ENCODE assay signal across 8 mouse cellular contexts in the genomic region with DNA sequence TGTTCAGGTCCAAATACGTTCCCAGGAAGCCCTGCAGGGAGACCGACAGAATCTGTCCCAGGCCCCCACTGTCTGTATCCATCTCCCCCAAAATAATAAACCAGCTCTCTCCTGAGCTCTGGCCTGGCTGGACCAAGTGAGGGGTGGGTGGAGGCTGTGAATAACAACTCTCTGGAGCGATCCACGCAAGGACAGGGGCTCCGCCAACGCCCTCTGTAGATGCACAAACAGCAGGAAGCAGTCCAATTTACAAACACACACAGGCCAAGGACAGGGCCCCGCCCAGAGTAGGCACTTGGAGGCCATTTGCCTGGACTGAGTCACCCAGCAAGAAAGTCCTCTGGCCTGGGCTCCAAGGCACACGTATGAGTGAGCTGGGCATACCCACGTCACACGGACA. TPM values are rescaled to one million over a fixed set of nuclear protein-coding genes. Genes with fewer than 3 reads are reported as not detected.
DNase-seq lines count a peak whose midpoint lies in the region; ATAC-seq and TF ChIP-seq lines count a peak whose summit lies in the region.
"Had no signal": no experiment of that assay in that cellular context is flagged by ENCODE, and none has a peak within 500 bp of the region (broad histone marks: within the 10 kb centered on the region; RNA-seq: fewer than 3 reads in every experiment).

No protein-coding gene starts in this region.

- no peak for TF ChIP-seq CTCF in E14TG2a.4 (conservative IDR thresholded peaks at IDR 0.05; ENCODE audit: low read length)

- peaks cover 72% of the 10 kb centered on the region for H3K4me1 ChIP-seq in E14TG2a.4 (replicated peaks; ENCODE audit: low read depth, low read length)
- peaks cover 94% of the 10 kb centered on the region for H3K4me1 ChIP-seq in limb, embryonic 10.5 days
- H3K4me1 ChIP-seq in midbrain, embryonic 16.5 days (ENCODE audit: control insufficient read depth, insufficient read depth, low read length) = peaks cover 5% of the 10 kb centered on the region
- H3K4me1 ChIP-seq: liver, embryonic 13.5 days had no signal

- H3K36me3 ChIP-seq in E14TG2a.4 (ENCODE audit: insufficient read depth, low read length) = no peaks in the 10 kb centered on the region
- 0 out of 2 replicates have a peak, but pooled peaks cover 7% of the 10 kb centered on the region for H3K36me3 ChIP-seq in limb, embryonic 10.5 days
- H3K36me3 ChIP-seq in midbrain, embryonic 16.5 days (ENCODE audit: control insufficient read depth, insufficient read depth, low read length) = no peaks in the 10 kb centered on the region
- H3K36me3 ChIP-seq: liver, embryonic 13.5 days had no signal

- peak overlapping the region; percentile 17; the same call in 1 of the 2 replicates for H3K4me3 ChIP-seq in E14TG2a.4 (replicated peaks; ENCODE audit: low read length)
- H3K4me3 ChIP-seq in limb, embryonic 10.5 days = peak overlapping the region; percentile 64; the same call in 1 of the 2 replicates
- no peak overlapping the region for H3K4me3 ChIP-seq in midbrain, embryonic 16.5 days (ENCODE audit: low read depth, low read length)
- H3K4me3 ChIP-seq: liver, embryonic 13.5 days had no signal

- H3K9ac ChIP-seq in midbrain, embryonic 16.5 days (ENCODE audit: low read depth, low read length) = no peak overlapping the region
- H3K9ac ChIP-seq: liver, embryonic 13.5 days had no signal

- H3K27me3 ChIP-seq in E14TG2a.4 (ENCODE audit: insufficient read depth, low read length) = peaks cover 67% of the 10 kb centered on the region
- peaks cover 27% of the 10 kb centered on the region for H3K27me3 ChIP-seq in limb, embryonic 10.5 days (ENCODE audit: low read depth, poor library complexity, severe bottlenecking)
- 0 out of 2 replicates have a peak, but pooled peaks cover 3% of the 10 kb centered on the region for H3K27me3 ChIP-seq in midbrain, embryonic 16.5 days (ENCODE audit: control insufficient read depth, insufficient read depth, low read depth, low read length)

- peak; percentile 84 for DNase-seq in 3T3-L1 (ENCODE audit: low read depth, low spot score)
- peak; percentile 46 for DNase-seq in gastrocnemius, postnatal 10 days
- DNase-seq in limb, embryonic 10.5 days (ENCODE audit: low spot score) = no peak
- DNase-seq in left cerebral cortex, adult 18-20 months (ENCODE audit: low spot score in 2 of 2) = no peak
- DNase-seq in left cerebral cortex, postnatal 4 days = no peak
- DNase-seq: liver, embryonic 13.5 days had no signal

- ATAC-seq in midbrain, embryonic 16.5 days = no peak

- no peaks in the 10 kb centered on the region for H3K9me3 ChIP-seq in E14TG2a.4 (ENCODE audit: low read length)
- no peaks in the 10 kb centered on the region for H3K9me3 ChIP-seq in limb, embryonic 10.5 days (replicated peaks)
- H3K9me3 ChIP-seq in midbrain, embryonic 16.5 days (replicated peaks; ENCODE audit: control insufficient read depth, low read length, poor library complexity, severe bottlenecking) = no peaks in the 10 kb centered on the region
- H3K9me3 ChIP-seq: liver, embryonic 13.5 days had no signal

- H3K4me2 ChIP-seq in midbrain, embryonic 16.5 days (ENCODE audit: low read length) = no peak overlapping the region
- H3K4me2 ChIP-seq: liver, embryonic 13.5 days had no signal

- H3K27ac ChIP-seq in limb, embryonic 10.5 days = peak overlapping the region; percentile 95
- H3K27ac ChIP-seq in midbrain, embryonic 16.5 days (ENCODE audit: low read length) = no peak overlapping the region

- intact Hi-C loops in left cerebral cortex, postnatal 4 days (cut with DNase I) = no loop called here

- 34% methylated on average over 10 of the region's 10 CpGs for WGBS in limb, embryonic 10.5 days
- 68% methylated on average over 10 of the region's 10 CpGs for WGBS in midbrain, embryonic 16.5 days

RNA-seq across cellular contexts. Expression of gene Tns1, which starts 32.0 kb away (rescaled TPM):
- total RNA-seq in gastrocnemius, postnatal 10 days (2021) = 100 to 1,000 TPM; 193 to 196 TPM
- 38.6 and 46.7 TPM in 2 replicates for polyA plus RNA-seq in limb, embryonic 10.5 days (2016; fragmentation: Nextera tagmentation; extraction: Ambion mirVana)
- 10 to 100 TPM; 36.7 to 39.6 TPM for total RNA-seq in left cerebral cortex, adult 18-20 months (2021)
- total RNA-seq in left cerebral cortex, postnatal 4 days (2021) = 10 to 100 TPM; 19.6 to 21.4 TPM
- 8.2 and 11.8 TPM in 2 replicates for polyA plus RNA-seq in midbrain, embryonic 16.5 days (2015; fragmentation: Nextera tagmentation; extraction: Ambion mirVana)

RNA-seq across cellular contexts. Expression of gene Rufy4, which starts 33.1 kb away (rescaled TPM):
- total RNA-seq in gastrocnemius, postnatal 10 days (2021) = 1 to 10 TPM in 1 of 2 experiments, under 1 TPM in 1; 0.12 to 1.2 TPM
- polyA plus RNA-seq in limb, embryonic 10.5 days (2016; fragmentation: Nextera tagmentation; extraction: Ambion mirVana) = 0.08 and 0.13 TPM in 2 replicates
- not detected for total RNA-seq in left cerebral cortex, adult 18-20 months (2021)
- under 1 TPM in 1 of 2 experiments, not detected in 1; 0.20 TPM for total RNA-seq in left cerebral cortex, postnatal 4 days (2021)
- polyA plus RNA-seq in midbrain, embryonic 16.5 days (2015; fragmentation: Nextera tagmentation; extraction: Ambion mirVana) = 0.17 and 0.49 TPM in 2 replicates

Comparison
In these comparisons a context has a peak if more than half of its experiments do, and no peak if none do; other contexts are left out.
1. DNase-seq: peak in 3T3-L1 (single experiment) and gastrocnemius, postnatal 10 days (single experiment); none in limb, embryonic 10.5 days (single experiment), left cerebral cortex, adult 18-20 months (0 of 2) and left cerebral cortex, postnatal 4 days (single experiment).
2. RNA of gene Tns1, which starts 32.0 kb away (total RNA-seq): 193 to 196 TPM in gastrocnemius, postnatal 10 days; 36.7 to 39.6 TPM in left cerebral cortex, adult 18-20 months and 19.6 to 21.4 TPM in left cerebral cortex, postnatal 4 days; every median in the first group is over 4 times any median in the second.